Comparison of ENCODE assay signal across 9 mouse cellular contexts in the genomic region with DNA sequence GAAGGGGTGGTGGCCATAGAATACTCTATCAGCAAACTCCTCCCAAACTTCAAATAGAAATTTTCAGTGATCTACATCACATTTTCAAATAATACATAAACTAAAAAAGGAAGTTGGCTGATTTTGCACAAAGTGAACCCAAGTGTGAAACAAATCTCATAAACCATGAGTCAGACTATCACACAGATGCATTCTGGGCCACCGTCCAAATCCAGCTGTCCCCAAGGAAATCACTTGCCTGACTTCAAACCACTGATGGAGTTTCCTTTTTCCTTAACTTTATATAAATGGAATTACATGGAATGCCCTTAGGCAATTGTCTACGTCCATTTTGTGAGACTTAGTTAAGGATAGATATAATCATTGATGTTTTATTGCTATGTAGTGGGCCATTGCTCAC.
DNase-seq lines count a peak whose midpoint lies in the region; ATAC-seq lines count a peak whose summit lies in the region.
"Had no signal": no experiment of that assay in that cellular context is flagged by ENCODE, and none has a peak within 500 bp of the region (broad histone marks: within the 10 kb centered on the region; RNA-seq: fewer than 3 reads in every experiment).

No protein-coding gene starts in this region.

- DNase-seq in cerebellum, postnatal 14 days, result peak; percentile 22 to 53
- DNase-seq in cerebellum, adult 18-20 months, result no peak
- DNase-seq in ovary, postnatal 14 days (ENCODE audit: low spot score), result peak; percentile 23
- DNase-seq in ovary, adult 18-20 months (ENCODE audit: low spot score), result no peak
- DNase-seq in heart, postnatal 14 days, result peak; percentile 64 to 76
- DNase-seq in lung, postnatal 4 days, result peak; percentile 46 to 51
- no peak for DNase-seq in layer of hippocampus, adult 11-12 months (ENCODE audit: low spot score)

- ATAC-seq in granulocyte monocyte progenitor cell, adult 5-6 weeks (replicated peaks; ENCODE audit: poor library complexity, severe bottlenecking), result no peak
- ATAC-seq: liver, embryonic 12.5 days had no signal

- intact Hi-C loops in heart, postnatal 14 days (cut with DNase I), result no loop called here

Comparison
In these comparisons a context has a peak if more than half of its experiments do, and no peak if none do; other contexts are left out.
1. DNase-seq: peak in cerebellum, postnatal 14 days (2 of 2), ovary, postnatal 14 days (single experiment), heart, postnatal 14 days (2 of 2) and lung, postnatal 4 days (2 of 2); none in cerebellum, adult 18-20 months (0 of 2), ovary, adult 18-20 months (single experiment) and layer of hippocampus, adult 11-12 months (single experiment).